Mouse (Mus musculus) effector memory CD4-positive, alpha-beta T cell, adult 7 months (primary cell): ENCODE data around the gene Bace1. TPM values are rescaled to one million over a fixed set of nuclear protein-coding genes. Genes with fewer than 3 reads are reported as not detected.

Source experiments
- polyA plus RNA-seq: library from polyadenylated mRNA; unstranded; fragments of 100-300 nt; shearing (Covaris generic); gene quantifications from one replicate; pipeline ENCODE4 v1.2.1, GENCODE M21; 2017

Bace1 gene
- 2.0 TPM for polyA plus RNA-seq

DNA sequence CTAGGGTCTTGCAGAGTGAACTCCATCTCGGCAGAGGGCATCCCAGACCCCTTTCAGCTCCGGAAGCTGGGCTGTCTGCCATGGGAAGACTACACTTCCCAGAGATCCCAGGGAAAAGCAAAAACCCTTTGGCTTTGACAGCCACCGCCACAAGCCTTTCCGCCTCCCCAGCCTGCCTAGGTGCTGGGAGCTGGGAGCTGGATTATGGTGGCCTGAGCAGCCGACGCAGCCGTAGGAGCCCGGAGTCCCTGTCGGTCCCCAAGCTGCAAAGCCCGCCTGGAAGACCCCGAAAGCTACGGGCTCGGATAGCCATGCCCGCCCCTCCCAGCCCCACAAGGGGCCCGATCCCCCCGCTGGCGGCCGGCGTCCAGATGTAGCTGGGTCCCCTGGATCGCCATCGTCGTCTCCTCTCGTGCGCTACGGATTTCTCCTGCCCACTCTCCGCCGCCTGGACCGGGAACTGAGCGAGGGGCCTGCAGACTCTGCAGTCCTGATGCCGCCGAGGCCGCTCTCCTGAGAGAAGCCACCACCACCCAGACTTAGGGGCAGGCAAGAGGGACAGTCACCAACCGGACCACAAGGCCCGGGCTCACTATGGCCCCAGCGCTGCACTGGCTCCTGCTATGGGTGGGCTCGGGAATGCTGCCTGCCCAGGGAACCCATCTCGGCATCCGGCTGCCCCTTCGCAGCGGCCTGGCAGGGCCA lies at the start of gene Bace1:
Bace1 (plus strand) TSS at position 147 of the 705 bp plus-strand sequence.

DNA sequence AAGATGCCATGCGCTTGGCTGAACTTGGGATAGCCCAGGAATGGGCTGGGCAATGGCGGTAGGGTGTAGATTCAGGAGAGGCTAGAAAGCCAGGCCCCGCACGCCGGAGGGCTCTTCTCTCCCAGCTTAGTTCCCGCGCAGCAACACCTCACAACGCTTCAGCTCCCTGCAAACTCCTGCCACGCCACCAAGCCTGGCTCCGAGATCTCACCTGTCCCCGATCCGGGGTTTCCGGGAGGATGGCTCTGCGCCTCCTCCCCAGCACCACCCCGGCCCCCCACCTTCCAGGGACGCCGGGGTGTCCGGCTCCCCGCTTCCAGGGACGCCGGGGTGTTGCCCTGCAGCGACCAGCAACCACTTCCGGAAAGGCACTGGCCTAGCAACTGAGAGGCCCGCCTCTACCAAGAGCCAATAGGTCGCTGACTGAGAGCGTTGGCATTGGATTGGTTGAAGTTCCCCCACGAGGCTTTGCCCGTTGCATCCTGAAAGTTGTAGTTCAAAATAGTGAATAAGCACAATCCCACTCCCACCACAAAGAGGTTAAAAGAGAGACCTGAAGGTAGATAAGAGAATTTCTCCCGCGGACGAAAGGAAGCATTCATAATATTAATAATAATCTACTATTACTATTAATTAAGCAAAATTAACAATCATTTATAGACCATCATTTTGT lies 10.0 kb upstream of the Bace1 start, which contains the start of gene Cep164:
Cep164 (minus strand) TSS at position 401 of the 673 bp plus-strand sequence.

DNA sequence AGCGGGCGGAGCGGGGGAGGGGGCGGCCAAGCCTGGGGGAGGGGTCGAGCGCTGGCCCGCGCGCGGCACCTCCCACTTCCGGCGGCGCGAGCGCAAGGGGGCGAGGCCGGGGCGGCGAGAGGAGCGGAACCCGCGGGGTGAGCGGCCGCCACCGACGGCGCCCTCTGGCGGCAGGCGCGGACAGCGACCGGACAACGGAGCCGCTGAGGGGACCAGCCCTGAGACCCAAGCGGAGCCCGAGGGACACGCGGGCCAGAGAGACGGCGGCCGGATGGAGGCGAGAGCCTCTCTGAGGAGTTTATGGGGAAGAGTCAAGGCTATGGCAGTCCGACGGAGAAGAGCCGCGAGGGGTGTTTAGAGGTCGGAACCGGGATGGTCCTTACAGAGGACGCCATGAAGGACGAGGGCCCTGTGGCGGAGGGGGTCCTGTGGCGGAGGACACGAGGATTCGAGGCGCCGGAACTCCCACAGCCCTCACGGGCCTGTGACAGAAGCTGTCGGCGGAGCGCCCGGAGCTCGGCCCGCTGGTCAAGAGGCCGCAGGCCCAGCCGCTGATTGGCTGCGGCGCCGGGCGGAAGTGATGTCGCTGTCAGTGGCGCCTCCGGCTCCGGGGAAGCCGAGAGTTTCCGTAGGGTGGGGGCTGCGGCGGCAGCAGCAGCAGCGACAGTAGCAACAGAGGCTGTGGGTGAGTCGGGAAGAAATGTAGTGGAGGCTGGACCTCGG lies 68.1 kb downstream of the Bace1 start, which contains the start of the genes Pcsk7 and Rnf214:
Pcsk7 (plus strand) TSS at position 143 of the 723 bp plus-strand sequence.
Rnf214 (minus strand) TSS at position 557 of the 723 bp plus-strand sequence.

Other genes starting within 250 kb of the Bace1 start
- gene Cep164, start 9.9 kb upstream of the Bace1 start, polyA plus RNA-seq = 16.4 TPM
- 55.4 TPM for gene Pcsk7, start 67.9 kb downstream of the Bace1 start, polyA plus RNA-seq
- gene Rnf214, start 68.3 kb downstream of the Bace1 start, polyA plus RNA-seq = 25.8 TPM
- gene Tagln, start 97.5 kb downstream of the Bace1 start, polyA plus RNA-seq = 2.2 TPM
- 271 TPM for gene Sidt2, start 116.7 kb downstream of the Bace1 start, polyA plus RNA-seq
- 79.5 TPM for gene Pafah1b2, start 174.1 kb downstream of the Bace1 start, polyA plus RNA-seq
- 70.2 TPM for gene Sik3, start 174.2 kb downstream of the Bace1 start, polyA plus RNA-seq